Mouse (Mus musculus) MN1 (cell line): ENCODE results near the gene Asb9.

ENCODE experiments used
- DNase-seq: peaks from one replicate; pipeline ENCODE4 v3.0.0-alpha.2; 2016; ENCODE audit warnings: low spot score

The Asb9 gene

DNA sequence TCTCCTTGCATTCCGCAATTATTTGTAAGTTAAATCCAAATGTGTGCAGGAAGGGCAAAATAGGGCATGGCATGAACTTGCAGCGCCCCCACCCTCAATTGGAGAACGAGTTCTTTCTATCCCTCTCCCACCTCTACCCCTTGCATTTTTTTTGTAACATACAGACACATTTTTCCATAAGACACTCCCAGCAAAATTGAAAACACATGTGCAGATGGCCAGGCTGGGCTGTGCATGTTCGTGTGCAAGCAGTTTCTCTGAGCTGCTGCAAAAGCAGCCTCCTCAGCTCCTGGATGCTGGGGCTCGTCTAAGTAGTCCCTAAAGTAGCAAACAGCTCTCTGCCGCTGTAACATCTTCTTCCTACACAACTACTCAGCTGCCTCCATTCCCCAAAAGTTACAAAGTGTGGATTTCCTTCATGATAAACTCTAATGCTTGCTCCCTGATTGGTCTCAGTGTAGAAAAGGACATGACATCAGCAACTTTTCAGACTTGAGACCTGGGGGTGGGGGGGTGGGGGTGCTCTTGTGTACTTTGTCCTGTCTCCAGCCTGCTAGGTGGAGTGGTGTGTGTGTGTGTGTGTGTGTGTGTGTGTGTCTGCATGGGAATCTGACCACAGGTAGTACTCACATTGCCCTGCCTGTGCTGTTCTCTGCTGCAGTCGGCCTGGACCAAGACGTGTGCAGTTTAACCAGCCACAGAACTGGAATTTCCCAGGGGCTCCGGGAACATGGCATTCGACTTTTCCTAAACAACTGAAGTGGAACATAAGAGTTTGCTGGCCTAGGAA, at the start of gene Asb9:
Gene Asb9, plus strand, starts transcription at position 619 of the 790 bp plus-strand sequence.
- no peak for DNase-seq

DNA sequence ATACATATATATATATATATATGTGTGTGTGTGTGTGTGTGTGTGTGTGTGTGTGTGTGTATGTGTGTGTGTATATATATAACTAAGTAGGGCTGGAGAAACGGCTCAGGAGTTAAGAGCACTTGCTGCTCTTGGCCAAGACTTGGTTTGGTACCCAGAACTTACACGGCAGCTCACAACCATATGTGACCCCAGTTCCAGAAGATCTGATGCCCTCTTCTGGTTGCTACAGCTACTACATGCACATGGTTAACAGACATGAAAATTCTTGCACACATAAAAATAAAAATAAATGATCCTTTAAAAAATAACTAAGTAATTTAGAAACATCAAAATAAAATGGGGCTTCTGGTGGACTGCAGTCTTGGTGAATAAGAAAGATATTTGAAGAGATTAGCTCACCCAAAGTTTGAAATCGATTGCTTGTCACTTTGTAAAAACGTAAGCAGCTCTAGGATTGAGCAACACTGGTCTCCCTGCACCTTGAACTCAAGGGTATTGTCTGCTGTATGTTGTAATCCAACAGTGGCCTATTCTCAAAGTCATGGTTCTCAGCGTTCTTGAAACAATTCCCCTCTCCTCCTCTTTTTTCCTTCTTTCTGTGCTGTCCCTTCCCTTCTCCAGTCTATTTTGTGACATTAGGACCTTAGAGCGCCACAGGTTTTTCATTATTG, 46.8 kb upstream of the Asb9 start:
- DNase-seq: no peak

DNA sequence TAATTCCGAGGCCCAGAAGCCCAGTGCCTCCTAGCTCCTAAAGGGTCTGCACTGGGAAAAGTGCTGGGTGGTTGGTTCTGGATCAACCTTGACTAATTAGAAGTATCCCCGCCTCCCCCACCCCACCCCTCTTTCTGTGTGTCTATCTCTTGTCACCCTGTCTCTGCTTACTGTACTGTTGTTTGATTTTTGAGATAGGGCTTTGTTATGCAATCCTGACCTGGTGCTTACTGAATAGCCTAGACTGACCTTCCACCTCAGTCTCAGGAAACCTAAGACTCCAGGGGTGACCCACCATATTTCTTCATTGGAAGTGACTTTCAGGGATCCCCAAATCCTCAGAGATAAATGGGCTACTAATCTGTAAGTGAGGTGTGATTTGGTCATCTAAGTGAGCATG, 3.9 kb upstream of the Asb9 start:
- DNase-seq: no peak

DNA sequence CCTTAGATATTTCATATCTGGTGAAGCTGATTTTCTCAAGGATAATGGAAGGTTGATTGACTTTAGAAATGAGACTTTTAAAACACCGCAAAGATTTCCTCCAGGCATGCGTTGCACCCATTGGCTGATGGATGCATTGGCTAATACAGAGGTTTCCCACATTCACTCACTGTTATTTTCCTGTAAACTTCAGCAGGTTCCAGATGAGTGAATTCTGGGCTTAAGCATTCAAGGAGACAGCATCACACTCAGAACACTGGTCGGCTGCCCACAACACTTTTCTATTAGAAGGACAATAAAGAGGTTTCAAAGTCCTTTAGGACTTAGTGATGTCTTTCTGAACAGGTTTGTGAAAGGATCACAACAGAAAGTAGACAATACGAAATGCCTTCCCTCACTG, 941 bp downstream of the Asb9 start:
- DNase-seq: no peak

DNA sequence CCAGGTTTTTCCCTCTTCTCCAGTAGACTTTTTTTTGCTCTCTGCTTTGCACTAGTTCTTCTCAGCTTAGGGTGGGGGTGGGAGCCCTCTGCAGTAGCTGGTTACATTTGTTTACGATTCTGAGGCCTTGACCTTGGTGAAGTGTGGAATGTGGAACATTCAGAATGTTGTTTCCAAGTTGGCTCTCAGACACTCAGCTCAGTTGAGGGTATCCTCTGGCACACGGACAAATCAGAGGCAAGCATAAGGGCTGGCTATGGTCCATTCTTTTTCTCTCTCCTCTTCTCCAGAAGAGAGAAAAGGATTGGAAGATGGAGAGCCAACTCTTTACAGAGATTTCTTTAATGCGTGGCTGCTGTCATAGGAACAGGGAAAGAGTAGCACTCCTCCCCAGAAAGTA, 2.6 kb downstream of the Asb9 start:
- DNase-seq: no peak

DNA sequence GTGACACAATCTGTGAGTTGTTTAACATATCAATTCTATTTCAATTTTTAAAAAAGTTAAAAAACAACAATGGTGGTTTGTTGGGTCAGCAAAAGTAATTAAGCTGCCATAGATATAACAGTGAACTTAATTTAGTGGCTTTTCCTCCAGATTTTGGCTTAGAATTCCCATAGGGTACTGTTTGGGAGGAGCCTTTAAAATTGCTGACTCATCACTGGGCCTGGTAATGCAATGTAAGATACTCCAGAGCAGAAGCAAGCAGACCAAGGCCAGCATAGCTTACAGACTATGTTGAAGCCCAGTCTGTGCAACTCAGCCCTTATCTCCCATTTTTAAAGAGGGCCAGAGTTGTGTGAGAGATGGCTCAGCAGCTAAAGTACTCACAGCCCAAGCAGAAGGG, 16.0 kb downstream of the Asb9 start:
- no peak for DNase-seq

DNA sequence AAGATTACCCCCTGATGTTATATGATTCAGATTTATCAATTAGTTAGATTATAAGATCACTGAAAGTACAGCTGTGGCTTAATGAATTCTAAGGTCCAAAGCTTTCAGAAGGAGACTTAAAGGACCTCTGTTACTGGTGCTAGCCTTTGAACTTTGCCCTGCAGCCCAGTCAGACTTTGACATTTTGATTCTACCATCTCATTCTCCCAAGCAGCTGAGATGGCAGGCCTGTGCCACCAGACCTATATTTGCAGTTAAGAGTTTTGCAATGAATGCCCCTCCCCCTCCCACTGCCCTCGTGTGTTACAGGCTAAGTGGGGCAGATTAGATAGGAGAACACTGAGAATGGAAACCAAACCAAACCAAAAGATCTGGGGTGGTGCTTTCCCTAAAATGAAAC, 20.4 kb downstream of the Asb9 start:
- DNase-seq: no peak

DNA sequence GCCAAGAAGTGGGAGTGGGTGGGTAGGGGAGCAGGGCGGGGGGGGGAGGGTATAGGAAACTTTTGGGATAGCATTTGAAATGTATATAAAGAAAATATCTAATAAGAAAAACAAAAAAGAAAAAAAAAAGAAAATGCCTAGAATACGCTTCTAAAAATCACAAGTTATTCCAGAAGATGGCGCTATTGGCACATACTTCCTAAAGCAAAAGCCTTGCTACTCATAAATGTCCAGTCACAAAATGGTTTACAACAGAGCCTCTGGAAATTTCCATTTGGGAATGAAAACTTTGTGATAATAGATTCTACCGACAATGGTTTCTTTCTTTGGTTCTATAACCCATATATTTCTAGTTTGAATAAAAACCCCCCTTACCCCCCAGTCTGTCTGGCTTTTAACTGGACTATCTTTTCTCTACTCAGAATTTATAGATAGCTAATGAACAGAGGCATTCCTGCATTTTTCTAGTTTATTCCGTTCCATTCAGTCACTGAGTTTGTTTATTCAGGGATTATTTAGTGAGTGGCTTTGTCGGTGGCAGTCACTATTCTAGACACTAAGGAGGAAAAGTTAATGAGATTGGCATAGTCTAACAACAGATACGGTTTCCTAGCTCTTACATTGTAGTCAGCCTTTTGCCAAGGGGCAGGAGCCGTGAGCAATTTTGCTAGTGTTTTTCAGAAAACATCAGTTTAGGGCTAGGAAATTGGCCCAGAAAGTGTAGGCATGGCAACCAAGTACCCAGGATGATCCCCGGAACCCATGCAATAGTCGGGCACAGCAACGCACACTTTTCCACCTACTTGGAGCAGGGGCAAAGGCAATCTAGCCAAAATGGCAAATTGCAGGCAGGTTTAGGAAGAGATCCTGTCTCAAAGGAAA, 35.5 kb downstream of the Asb9 start:
- peak; percentile 65 for DNase-seq

DNA sequence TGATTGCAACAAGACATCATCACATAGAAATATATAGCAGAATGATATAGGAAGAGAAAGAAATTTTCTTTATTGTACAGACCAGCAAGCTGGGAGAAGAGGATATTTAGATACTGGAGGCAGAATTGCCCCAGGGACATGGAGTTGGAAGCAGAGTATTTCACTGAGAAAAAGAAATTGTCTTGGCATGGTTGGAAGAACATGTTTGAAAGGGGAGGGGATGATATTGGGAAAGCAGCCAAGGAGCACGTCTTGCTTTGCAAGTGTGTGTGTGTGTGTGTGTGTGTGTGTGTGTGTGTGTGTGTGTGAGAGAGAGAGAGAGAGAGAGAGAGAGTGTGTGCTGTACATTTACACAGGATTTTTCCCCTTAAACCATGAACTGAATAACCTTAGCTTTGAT, 64.1 kb downstream of the Asb9 start:
- no peak for DNase-seq

DNA sequence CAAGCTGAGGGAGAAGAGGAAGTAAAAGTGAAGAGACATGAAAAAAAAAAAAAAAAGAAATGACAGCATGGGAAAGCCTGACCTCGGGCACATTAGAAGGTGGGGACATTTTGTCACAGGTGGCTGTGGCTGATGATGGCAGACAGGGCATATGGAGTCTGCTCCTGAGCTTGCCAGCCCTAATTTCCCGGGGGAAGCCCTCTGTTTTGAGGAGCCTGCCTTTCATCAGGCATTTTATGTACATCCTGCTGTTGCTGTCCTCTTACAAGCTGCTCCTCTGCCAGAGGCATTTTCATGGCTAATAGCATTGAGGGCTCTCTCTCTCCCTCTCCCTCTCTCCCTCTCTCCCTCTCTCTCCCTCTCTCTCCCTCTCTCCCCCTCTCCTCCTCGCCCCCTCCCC, 70.8 kb downstream of the Asb9 start:
- peak; percentile 56 for DNase-seq
